Comparison of ENCODE assay signal across 21 mouse cellular contexts in the genomic region with DNA sequence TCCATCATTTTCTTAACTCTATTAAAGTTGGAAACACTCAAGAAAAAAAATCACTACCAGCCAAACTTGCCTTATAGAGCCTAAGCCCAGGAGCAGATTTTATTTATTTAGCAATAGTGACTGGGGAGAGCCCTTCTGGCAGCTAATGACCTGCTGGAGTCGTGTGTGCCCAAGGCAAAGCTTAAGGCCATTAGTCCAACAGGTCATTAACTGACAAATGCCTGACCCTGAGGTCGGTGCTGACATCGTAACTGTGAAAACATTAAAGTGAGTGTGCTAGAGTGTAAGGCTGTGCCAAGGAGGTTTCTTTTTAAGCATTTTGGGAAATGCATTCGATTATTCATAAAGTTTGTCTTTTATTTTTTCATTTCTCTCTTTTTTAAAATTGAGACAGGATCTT.
DNase-seq lines count a peak whose midpoint lies in the region; ATAC-seq lines count a peak whose summit lies in the region.
"Had no signal": no experiment of that assay in that cellular context is flagged by ENCODE, and none has a peak within 500 bp of the region (broad histone marks: within the 10 kb centered on the region; RNA-seq: fewer than 3 reads in every experiment).

No protein-coding gene starts in this region.

- peak; percentile 45 for DNase-seq in embryo, embryonic 10.5 days (ENCODE audit: low spot score)
- no peak for DNase-seq in embryo, embryonic 9.5 days (ENCODE audit: extremely low spot score)
- DNase-seq in liver, embryonic 11.5 days (ENCODE audit: low spot score): no peak
- no peak for DNase-seq in limb, embryonic 10.5 days (ENCODE audit: low spot score)
- peak; percentile 15 for DNase-seq in yolk sac, embryonic 10.5 days (ENCODE audit: low spot score)
- DNase-seq: adrenal gland, postnatal 10 days; cerebellum, adult 2 months; cerebellum, postnatal 10 days; gastrocnemius, postnatal 10 days; heart, adult 2 months had no signal

- H3K9ac ChIP-seq in liver, embryonic 15.5 days: no peak overlapping the region
- no peak overlapping the region for H3K9ac ChIP-seq in liver, embryonic 11.5 days (ENCODE audit: low read depth, low read length)
- no peak overlapping the region for H3K9ac ChIP-seq in hindbrain, embryonic 12.5 days
- H3K9ac ChIP-seq: forebrain, embryonic 15.5 days; heart, embryonic 12.5 days; hindbrain, embryonic 15.5 days had no signal

- H3K4me3 ChIP-seq in liver, embryonic 15.5 days (replicated peaks): no peak overlapping the region
- no peak overlapping the region for H3K4me3 ChIP-seq in liver, embryonic 11.5 days (ENCODE audit: low read depth, low read length)
- no peak overlapping the region for H3K4me3 ChIP-seq in limb, embryonic 10.5 days
- no peak overlapping the region for H3K4me3 ChIP-seq in hindbrain, embryonic 12.5 days
- H3K4me3 ChIP-seq: embryonic facial prominence, embryonic 10.5 days; erythroblast, embryonic 14.5 days; forebrain, embryonic 10.5 days; forebrain, embryonic 15.5 days; heart, adult 2 months; heart, embryonic 12.5 days; hindbrain, embryonic 10.5 days; hindbrain, embryonic 15.5 days had no signal

- WGBS in liver, embryonic 15.5 days (ENCODE audit: insufficient replicate concordance): 56% methylated on average over 4 of the region's 4 CpGs
- 68% methylated on average over 4 of the region's 4 CpGs for WGBS in liver, embryonic 11.5 days
- 27% methylated on average over 4 of the region's 4 CpGs for WGBS in limb, embryonic 10.5 days
- WGBS in hindbrain, embryonic 12.5 days: 57% methylated on average over 4 of the region's 4 CpGs

- no peak overlapping the region for H3K27ac ChIP-seq in liver, embryonic 15.5 days (replicated peaks)
- no peak overlapping the region for H3K27ac ChIP-seq in liver, embryonic 11.5 days (ENCODE audit: low read depth, low read length)
- H3K27ac ChIP-seq in limb, embryonic 10.5 days: 0 out of 2 replicates have a peak overlapping the region, but pooled peaks have one; percentile 59
- H3K27ac ChIP-seq in hindbrain, embryonic 12.5 days: no peak overlapping the region
- H3K27ac ChIP-seq: embryonic facial prominence, embryonic 10.5 days; forebrain, embryonic 10.5 days; forebrain, embryonic 15.5 days; heart, adult 2 months; hindbrain, embryonic 10.5 days; hindbrain, embryonic 15.5 days had no signal

- H3K9me3 ChIP-seq in liver, embryonic 15.5 days (replicated peaks): no peaks in the 10 kb centered on the region
- no peaks in the 10 kb centered on the region for H3K9me3 ChIP-seq in liver, embryonic 11.5 days (ENCODE audit: control insufficient read depth, low read length)
- no peaks in the 10 kb centered on the region for H3K9me3 ChIP-seq in limb, embryonic 10.5 days (replicated peaks)
- no peaks in the 10 kb centered on the region for H3K9me3 ChIP-seq in hindbrain, embryonic 12.5 days (replicated peaks)
- H3K9me3 ChIP-seq: embryonic facial prominence, embryonic 10.5 days; forebrain, embryonic 10.5 days; forebrain, embryonic 15.5 days; heart, embryonic 12.5 days; hindbrain, embryonic 10.5 days; hindbrain, embryonic 15.5 days had no signal

- no peak overlapping the region for H3K4me2 ChIP-seq in liver, embryonic 15.5 days
- H3K4me2 ChIP-seq in liver, embryonic 11.5 days: no peak overlapping the region
- H3K4me2 ChIP-seq in hindbrain, embryonic 12.5 days (replicated peaks): no peak overlapping the region
- H3K4me2 ChIP-seq: forebrain, embryonic 15.5 days; heart, embryonic 12.5 days; hindbrain, embryonic 15.5 days had no signal

- no peaks in the 10 kb centered on the region for H3K36me3 ChIP-seq in liver, embryonic 15.5 days (replicated peaks)
- H3K36me3 ChIP-seq in liver, embryonic 11.5 days (ENCODE audit: control insufficient read depth, insufficient read depth, low read length): no peaks in the 10 kb centered on the region
- peaks cover 2% of the 10 kb centered on the region; the same call in 1 of the 2 replicates for H3K36me3 ChIP-seq in limb, embryonic 10.5 days
- H3K36me3 ChIP-seq in hindbrain, embryonic 12.5 days: no peaks in the 10 kb centered on the region
- H3K36me3 ChIP-seq: forebrain, embryonic 15.5 days; hindbrain, embryonic 15.5 days had no signal

- H3K27me3 ChIP-seq in liver, embryonic 15.5 days: no peaks in the 10 kb centered on the region
- no peaks in the 10 kb centered on the region for H3K27me3 ChIP-seq in liver, embryonic 11.5 days (replicated peaks; ENCODE audit: control insufficient read depth, insufficient read depth, low read length)
- no peaks in the 10 kb centered on the region for H3K27me3 ChIP-seq in limb, embryonic 10.5 days (ENCODE audit: low read depth, poor library complexity, severe bottlenecking)
- no peaks in the 10 kb centered on the region for H3K27me3 ChIP-seq in hindbrain, embryonic 12.5 days
- H3K27me3 ChIP-seq: forebrain, embryonic 15.5 days; heart, embryonic 12.5 days; hindbrain, embryonic 15.5 days had no signal

- ATAC-seq in liver, embryonic 15.5 days (ENCODE audit: insufficient read depth): peak; percentile 34; the same call in 1 of the 2 replicates
- no peak for ATAC-seq in liver, embryonic 11.5 days (replicated peaks; ENCODE audit: low FRiP score)
- no peak for ATAC-seq in hindbrain, embryonic 12.5 days (ENCODE audit: low FRiP score)
- ATAC-seq: forebrain, embryonic 15.5 days; inflammation-experienced regulatory T-cells, adult 6 months; intestine, postnatal 0 days had no signal

- H3K4me1 ChIP-seq in liver, embryonic 15.5 days (replicated peaks): no peaks in the 10 kb centered on the region
- H3K4me1 ChIP-seq in liver, embryonic 11.5 days (replicated peaks; ENCODE audit: control insufficient read depth, insufficient read depth, low read length): no peaks in the 10 kb centered on the region
- peaks cover 12% of the 10 kb centered on the region; the same call in 1 of the 2 replicates for H3K4me1 ChIP-seq in limb, embryonic 10.5 days
- no peaks in the 10 kb centered on the region for H3K4me1 ChIP-seq in hindbrain, embryonic 12.5 days
- H3K4me1 ChIP-seq: embryonic facial prominence, embryonic 10.5 days; forebrain, embryonic 10.5 days; forebrain, embryonic 15.5 days; heart, embryonic 12.5 days; hindbrain, embryonic 10.5 days; hindbrain, embryonic 15.5 days had no signal

Comparison
In these comparisons a context has a peak if more than half of its experiments do, and no peak if none do; other contexts are left out.
1. DNase-seq: peak in embryo, embryonic 10.5 days (single experiment) and yolk sac, embryonic 10.5 days (single experiment); none in embryo, embryonic 9.5 days (single experiment), liver, embryonic 11.5 days (single experiment) and limb, embryonic 10.5 days (single experiment).